Mouse (Mus musculus) kidney, adult 9 months (tissue): ENCODE measurements at regions not wholly inside any gene's neighbourhood (a gene's known extent, or its start where the extent isn't known, plus 50 kb on each side); places are given as distances from the start of the nearest gene placed in this dataset.

Experiments
- DNase-seq: peaks from one replicate; pipeline ENCODE4 v3.0.0; 2022

DNA sequence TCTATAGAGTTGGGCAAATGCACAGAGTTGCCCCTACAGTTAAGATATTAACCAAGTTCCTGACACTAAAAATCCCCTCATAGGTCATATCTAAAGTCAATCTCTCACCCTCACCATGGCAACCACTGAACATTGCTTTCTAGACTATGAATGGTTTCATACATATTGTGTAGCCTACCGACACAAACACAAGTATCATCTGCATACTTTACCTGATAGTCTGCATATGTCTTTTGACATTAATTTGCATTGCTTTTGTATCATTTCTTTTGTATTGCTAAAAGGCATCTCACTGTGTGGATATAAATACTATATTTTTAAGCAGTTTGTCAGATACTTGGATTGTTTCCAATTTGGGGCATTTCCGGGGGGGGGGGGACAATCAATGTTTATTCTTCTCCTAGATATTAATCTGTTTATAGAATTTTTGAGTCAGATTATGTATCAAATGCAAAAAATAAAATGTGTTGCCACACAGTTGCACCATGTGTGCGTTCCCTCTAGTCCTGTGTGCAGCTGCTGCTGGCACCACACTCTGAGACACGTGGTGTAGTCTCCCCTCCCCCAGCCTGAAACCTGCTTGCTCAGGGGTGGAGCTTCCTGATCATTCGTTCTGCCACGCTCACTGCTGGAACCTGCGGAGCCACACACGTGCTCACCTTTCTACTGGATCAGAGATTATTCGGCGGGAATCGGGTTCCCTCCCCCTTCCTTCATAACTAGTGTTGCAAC is 94.7 kb upstream of the Mapk10 start:
- no peak for DNase-seq

DNA sequence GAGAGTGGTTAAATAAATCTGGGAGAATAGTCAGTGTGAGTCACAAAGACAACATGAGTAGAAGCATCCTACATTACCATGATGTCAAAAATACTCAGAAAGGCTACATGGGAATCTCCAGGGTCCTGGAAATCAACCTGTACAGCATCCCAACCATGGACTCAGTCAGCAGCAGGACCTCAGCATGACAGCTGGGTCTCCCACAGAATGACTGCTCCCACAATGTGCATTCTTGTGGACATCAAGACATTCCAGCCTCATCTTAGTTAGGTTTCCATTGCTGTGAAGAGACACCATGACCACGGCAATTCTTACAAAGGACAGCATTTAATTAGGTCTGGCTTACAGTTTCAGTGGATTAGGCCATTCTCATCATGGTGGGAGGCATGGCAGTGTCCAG is 93.8 kb upstream of the Mapk10 start:
- no peak for DNase-seq

DNA sequence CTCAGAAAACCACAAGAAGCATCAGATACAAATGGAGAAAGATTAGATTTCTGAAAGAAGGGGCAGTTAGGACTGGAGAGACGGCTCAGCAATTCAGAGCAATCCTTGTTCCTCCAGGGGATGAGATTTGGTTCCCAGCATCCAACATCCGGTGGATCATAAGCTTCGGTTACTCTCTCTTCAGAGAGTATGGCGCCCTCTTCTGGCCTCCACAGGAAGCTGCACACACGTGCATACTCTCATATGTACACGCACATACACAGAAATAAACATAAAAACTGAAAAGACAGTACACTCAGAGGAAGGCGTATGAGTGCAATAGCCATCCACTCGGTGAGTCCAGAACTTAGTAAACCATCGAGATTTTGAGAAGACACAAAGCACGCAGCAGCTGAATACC is 91.6 kb upstream of the Mapk10 start:
- DNase-seq: no peak

DNA sequence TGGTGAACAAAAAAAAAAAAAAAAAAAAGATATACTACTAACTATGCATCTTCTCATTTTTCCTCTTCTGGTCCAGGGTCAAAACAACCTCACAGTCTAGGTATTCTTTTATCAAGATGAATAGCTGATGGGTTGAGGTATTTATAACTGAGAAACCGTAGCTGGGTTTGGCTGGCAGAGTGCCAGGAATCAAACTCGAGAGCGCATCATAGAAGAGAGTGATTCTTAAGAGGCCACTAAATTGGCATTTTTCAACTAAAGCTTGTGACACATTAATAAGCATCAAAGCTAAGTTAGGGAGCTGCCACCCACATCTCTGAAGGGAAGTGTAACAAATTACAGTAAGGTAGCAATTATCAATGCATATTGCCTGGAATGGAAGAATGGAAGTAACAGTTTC is 90.2 kb upstream of the Mapk10 start:
- no peak for DNase-seq

DNA sequence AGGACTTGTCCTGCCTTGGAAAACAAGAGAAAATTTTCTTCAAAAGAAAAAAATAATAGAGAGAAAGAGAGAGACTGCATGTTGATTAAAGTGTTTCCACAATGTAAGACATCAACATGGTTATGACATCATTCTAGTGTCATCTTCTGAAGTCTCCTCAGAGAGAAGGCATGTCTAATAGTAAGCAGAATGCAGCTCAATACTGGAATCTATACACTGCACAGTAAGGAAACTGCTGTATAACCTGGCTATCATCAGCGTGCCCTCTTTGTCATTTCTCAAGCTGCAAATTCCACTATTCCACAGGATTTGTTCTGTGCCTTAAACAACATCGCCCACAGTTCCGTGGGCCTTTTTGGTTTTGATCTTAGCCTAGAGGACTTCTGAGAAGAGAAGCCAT is 82.8 kb upstream of the Mapk10 start:
- no peak for DNase-seq

DNA sequence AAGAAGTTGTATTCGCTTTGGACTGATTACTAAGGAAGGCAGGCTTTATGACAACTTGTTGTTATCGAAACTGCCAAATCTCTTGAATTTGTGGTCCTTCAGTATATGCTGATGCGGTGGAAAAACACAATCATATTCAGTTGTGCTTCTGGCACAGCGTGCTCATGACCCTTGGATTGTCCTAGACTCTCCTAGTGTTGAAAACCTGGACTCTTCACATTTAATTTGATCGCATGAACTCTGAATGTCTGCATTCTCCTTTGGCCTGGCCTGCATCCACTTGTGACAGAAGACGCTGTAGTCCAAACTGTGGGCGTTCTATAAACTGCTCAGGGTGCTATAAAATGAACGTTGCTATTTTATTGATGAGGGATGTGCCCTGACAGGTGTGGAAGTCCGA is 80.6 kb upstream of the Mapk10 start:
- DNase-seq: no peak

DNA sequence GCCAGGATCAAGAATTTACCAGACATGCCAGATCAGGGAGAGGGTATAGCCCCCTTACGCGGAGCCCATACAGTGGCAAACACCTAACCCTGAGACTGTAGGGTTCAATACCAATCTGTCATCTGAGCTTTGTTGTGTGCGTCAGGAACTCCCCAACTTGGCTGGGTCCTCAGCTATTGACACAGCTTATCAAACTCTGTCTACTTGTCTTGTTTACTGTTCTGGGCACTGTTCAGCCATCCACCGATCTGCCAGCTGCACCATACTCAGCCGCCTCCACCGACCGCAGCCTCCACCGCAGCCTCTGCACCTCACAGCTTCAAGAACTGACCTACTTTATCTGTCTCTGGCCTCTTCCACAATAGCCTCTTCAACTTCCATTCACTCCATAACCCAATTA is 80.1 kb upstream of the Mapk10 start:
- DNase-seq: no peak

DNA sequence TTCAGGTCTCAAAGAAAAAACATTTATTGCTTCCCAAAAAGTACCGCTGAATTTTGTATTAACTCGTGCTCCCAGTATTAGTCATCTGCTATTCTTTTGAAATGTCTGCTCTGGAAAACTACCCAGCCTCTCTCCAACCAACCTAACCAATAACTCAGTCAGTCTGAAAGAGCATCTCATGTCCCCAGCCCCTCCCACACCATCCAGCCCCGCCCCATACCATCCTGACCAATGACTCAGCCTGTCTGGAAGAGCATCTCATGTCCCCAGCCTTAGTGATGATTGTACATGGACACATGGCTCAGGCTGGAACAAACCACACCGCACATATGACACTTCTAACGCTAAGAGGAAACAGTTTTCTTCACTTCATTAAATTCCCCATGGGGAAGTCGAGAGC is 58.1 kb upstream of the Mapk10 start:
- DNase-seq: no peak

DNA sequence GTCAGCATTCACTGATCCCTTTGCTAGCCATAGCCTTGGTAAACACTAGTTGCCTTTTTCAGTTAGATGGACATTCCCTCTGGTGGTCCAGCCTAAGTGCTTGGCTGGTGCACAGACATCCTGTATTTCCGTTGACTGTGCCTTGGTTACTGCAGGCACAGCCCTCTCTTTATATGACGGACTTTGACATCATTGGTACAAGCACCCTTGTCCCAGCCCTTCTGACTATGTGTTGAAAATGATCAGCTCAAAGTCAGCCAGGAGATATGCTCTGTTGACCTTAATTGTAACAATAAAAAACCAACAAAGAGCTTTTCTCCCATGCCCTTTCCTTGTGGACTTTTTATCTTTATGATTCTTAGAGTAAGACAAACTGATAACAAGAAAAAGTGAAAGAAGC is 53.8 kb upstream of the Mapk10 start:
- DNase-seq: no peak

DNA sequence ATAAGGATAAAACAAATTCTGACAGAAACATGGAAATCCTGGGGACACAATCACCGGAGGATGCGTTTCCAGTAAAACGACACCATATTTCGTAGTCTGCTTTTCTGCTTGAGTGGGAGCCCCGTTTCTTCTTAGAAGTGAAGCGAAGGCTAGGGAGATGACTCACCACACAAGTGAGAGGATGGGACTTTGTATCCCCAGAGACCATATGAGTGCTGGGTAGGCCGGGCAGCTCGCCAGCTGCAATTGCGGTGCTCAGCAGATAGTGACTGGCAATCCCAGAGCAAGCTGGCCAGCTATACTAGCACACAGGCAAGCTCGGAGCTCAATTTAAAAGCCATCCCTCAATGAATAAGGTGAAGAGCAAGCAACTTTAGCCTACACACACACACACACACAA is 50.3 kb upstream of the Mapk10 start:
- DNase-seq: peak; percentile 68
